Mouse (Mus musculus): Measurements from ENCODE around the gene Fam20a.

DNA sequence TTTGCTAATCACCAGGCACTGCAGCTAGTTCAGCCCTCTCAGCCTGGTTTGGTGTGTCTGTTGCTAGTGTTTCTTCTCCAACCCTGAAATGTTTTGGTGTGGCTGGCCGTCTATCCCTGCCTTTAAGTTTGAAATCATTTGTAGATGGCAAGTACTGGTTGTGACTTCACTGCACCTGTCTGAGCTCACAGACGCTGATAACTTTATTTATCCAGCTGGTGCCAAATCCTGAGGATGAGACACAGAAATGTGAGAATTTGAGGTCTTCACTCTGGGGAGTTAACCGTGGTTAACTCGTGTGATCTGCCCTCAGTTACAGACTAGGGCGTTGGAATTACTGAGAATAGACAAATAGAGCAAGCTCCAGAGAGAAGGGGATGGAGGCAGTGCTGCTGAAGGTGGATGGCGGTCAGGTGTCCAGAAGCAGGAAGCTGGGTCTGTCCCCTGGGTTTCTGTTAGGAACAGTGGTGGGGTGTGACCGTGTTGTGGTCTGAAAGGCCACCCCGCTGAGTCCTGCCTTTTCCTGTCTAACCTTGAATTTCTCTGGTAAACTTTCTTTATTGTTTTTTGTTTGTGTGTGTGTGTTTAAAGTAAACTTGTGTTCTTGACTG, 53.9 kb downstream of the Fam20a start:
- TF ChIP-seq POLR2A (IDR thresholded peaks at IDR 0.05; ENCODE audit: insufficient read depth, low read depth, low read length) (no peak), CTCF (IDR thresholded peaks at IDR 0.05; ENCODE audit: insufficient read depth, low read depth, low read length) (no peak)

Data from olfactory bulb, adult 2 months (tissue).